Mouse (Mus musculus): Measurements from ENCODE around the gene Gpd1l.

- TF ChIP-seq GATA1 (IDR thresholded peaks at IDR 0.05; ENCODE audit: low read length) (no peak), TAL1 (IDR thresholded peaks at IDR 0.05; ENCODE audit: low read length) (no peak)
These were observed 46.1 kb downstream of the Gpd1l start for GRCm38 (mm10) chr9:114887699-114888098.

Data from erythroblast, embryonic 14.5 days (primary cell).